Mouse (Mus musculus) midbrain, embryonic 14.5 days (tissue): ENCODE results near the gene Pms2. TPM values are rescaled to one million over a fixed set of nuclear protein-coding genes. Genes with fewer than 3 reads are reported as not detected.
A peak's percentile ranks its signal among the peaks of the same experiment; 100 is the strongest.

Experiments
- ATAC-seq: fragments of 200-750 bp; cut with Nextera tagmentation; 2 replicates; pipeline ENCODE4 v1.8.0; 2017; ENCODE audit warnings: moderate number of reproducible peaks, moderate library complexity; ENCODE audit not compliant: low FRiP score, low TSS enrichment
- DNase-seq: peaks from one replicate; pipeline ENCODE4 v3.0.0-alpha.2; 2015
- H3K27ac ChIP-seq: fragments of 300-500 bp; sonication (generic); replicated peaks from 2 replicates; pipeline ENCODE4 v1.5.1; 2014; ENCODE audit warnings: mild to moderate bottlenecking, low read depth, low read length, moderate library complexity
- H3K27me3 ChIP-seq: fragments of 300-500 bp; sonication (generic); 2 replicates; pipeline ENCODE4 v1.6.1; 2014; ENCODE audit warnings: low read length, control low read depth, mixed read lengths; ENCODE audit not compliant: control insufficient read depth, insufficient read depth
- H3K36me3 ChIP-seq: fragments of 300-500 bp; sonication (generic); 2 replicates; pipeline ENCODE4 v1.6.1; 2014; ENCODE audit warnings: low read length, control low read depth; ENCODE audit not compliant: control insufficient read depth, insufficient read depth
- H3K4me1 ChIP-seq: fragments of 300-500 bp; sonication (generic); 2 replicates; pipeline ENCODE4 v1.6.1; 2014; ENCODE audit warnings: mild to moderate bottlenecking, antibody characterized with exemption, low read length, control low read depth; ENCODE audit not compliant: control insufficient read depth, insufficient read depth
- H3K4me2 ChIP-seq: fragments of 300-500 bp; sonication (generic); 2 replicates; pipeline ENCODE4 v1.6.1; 2014; ENCODE audit warnings: mild to moderate bottlenecking, low read length, moderate library complexity
- H3K4me3 ChIP-seq: fragments of 300-500 bp; sonication (generic); replicated peaks from 2 replicates; pipeline ENCODE4 v1.5.1; 2014; ENCODE audit warnings: low read depth, low read length
- H3K9ac ChIP-seq: fragments of 300-500 bp; sonication (generic); replicated peaks from 2 replicates; pipeline ENCODE4 v1.6.1; 2014; ENCODE audit warnings: mild to moderate bottlenecking, low read length, moderate library complexity
- H3K9me3 ChIP-seq: fragments of 300-500 bp; sonication (generic); 2 replicates; pipeline ENCODE4 v1.6.1; 2016; ENCODE audit warnings: low read length, control low read depth, mixed read lengths; ENCODE audit not compliant: control insufficient read depth
- WGBS: fragments of 180-500 bp; shearing (Covaris S2); extraction: QIAGEN DNeasy Blood & Tissue Kit; methylation state at CpG from one replicate; pipeline ENCODE4 v1.1.7; 2014; 5-methylcytosine and 5-hydroxymethylcytosine counted together
- polyA plus RNA-seq: library from polyadenylated mRNA; unstranded; fragments of >200 nt; fragmentation: Nextera tagmentation; extraction: Ambion mirVana; gene quantifications from 2 replicates; pipeline ENCODE4 v1.2.1, GENCODE M21; 2014

The Pms2 gene
- polyA plus RNA-seq, 1 experiment from 2014 or later = 31.0 TPM

DNA sequence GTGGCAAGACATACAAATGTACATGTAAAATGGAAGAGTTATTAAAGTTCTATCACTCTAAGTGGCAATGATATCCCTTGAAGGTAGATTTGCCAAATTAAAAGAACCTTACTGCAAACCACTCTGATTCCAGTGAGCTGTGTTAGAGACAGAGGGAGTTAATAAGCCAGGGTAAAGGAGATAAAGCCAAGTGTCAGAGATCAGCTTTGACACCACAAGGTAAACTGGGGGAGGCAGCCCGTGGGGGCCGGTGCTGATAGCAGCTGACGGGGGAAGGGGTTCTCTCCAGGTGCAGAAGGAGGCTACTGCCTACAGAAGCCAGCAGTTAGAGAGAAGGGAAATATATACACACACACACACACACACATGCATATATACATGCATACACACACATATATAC, 62.9 kb downstream of the Pms2 start:
- no peaks in the 10 kb centered on the region for H3K4me1 ChIP-seq
- H3K36me3 ChIP-seq = no peaks in the 10 kb centered on the region
- no peak overlapping the region for H3K4me3 ChIP-seq
- no peak overlapping the region for H3K27ac ChIP-seq
- no peaks in the 10 kb centered on the region for H3K9me3 ChIP-seq
- no peak for DNase-seq
- no peak for ATAC-seq
- WGBS = 73% methylated on average over 3 of the region's 3 CpGs
- H3K9ac ChIP-seq = no peak overlapping the region
- no peaks in the 10 kb centered on the region for H3K27me3 ChIP-seq
- H3K4me2 ChIP-seq = no peak overlapping the region

DNA sequence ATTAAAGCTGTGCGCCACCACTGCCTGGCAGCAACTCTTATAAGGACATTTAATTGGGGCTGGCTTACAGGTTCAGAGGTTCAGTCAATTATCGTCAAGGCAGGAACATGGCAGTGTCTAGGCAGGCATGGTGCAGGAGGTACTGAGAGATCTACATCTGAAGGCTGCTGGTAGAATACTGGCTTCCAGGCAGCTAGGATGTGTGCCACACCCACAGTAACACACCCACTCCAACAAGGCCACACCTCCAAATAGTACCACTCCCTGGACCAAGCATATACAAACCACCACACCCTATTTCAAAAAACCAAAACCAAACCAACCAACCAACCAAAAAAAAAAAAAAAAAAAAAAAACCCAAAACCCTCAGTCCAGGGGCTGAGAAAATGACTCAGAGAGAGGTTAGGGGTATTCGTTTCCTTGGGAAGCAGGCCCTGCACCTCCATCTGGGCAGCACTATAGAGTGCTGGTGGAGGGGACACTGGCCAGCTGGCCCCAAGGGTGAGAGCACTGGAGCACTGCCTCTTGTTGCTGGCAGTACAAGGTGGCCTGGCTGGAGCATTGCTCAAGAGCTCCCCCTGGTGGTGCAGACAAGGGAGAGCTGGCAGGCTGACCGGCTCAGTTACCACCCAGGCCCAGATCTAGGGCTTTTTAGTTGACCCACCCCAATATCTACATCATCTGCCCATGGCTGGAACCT, 65.3 kb downstream of the Pms2 start:
- no peak overlapping the region for H3K4me2 ChIP-seq
- no peaks in the 10 kb centered on the region for H3K9me3 ChIP-seq
- H3K4me3 ChIP-seq = no peak overlapping the region
- no peaks in the 10 kb centered on the region for H3K4me1 ChIP-seq
- ATAC-seq (peak; percentile 53; the same call in 1 of the 2 replicates), DNase-seq (peak; percentile 77)
- H3K36me3 ChIP-seq = no peaks in the 10 kb centered on the region
- H3K27me3 ChIP-seq = no peaks in the 10 kb centered on the region
- H3K9ac ChIP-seq = no peak overlapping the region
- WGBS = 47% methylated on average over 4 of the region's 4 CpGs
- H3K27ac ChIP-seq = no peak overlapping the region

DNA sequence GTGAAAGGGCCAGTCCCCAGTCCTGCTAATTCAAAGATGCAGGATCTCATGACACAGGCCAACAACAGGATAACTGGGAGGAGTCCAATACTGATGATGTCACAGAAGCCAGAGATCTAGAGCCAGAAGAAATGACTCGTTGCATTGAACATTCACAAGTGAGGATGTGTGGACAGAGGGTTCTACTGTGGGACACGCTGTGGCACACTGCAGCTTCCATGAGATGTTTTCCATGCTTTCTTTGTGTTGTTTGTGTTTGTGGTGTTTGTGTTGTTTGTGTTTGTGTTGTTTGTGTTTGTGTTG, 65.8 kb downstream of the Pms2 start:
- DNase-seq = no peak
- Histone ChIP-seq H3K36me3 (no peaks in the 10 kb centered on the region), H3K4me3 (no peak overlapping the region), H3K4me1 (no peaks in the 10 kb centered on the region), H3K4me2 (no peak overlapping the region), H3K27ac (no peak overlapping the region), H3K9me3 (no peaks in the 10 kb centered on the region), H3K27me3 (no peaks in the 10 kb centered on the region), H3K9ac (no peak overlapping the region)
- 79% methylated on average over 2 of the region's 2 CpGs for WGBS
- no peak for ATAC-seq

DNA sequence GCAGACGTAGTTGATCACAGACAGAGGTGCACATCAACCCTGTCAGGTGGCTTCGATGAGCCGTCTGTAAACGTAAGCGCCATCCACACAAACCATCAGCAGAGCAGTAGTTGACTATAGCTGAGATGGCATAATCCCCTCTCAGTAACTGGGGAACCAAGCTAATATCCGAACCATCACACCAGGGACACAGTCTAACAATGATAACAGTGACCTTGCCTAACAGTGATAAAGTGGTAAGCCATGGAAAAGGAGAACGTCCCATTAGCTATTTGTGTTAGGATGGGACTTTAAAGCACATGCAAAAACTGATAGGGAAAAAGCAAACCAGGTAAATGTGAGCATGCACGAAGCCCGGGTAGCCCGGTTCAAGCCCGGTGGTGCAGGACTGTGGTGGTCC, 66.5 kb downstream of the Pms2 start:
- Histone ChIP-seq H3K4me2 (no peak overlapping the region), H3K9ac (no peak overlapping the region), H3K4me1 (peaks cover 3% of the 10 kb centered on the region; the same call in 1 of the 2 replicates), H3K4me3 (no peak overlapping the region), H3K36me3 (no peaks in the 10 kb centered on the region), H3K27ac (no peak overlapping the region), H3K27me3 (no peaks in the 10 kb centered on the region), H3K9me3 (no peaks in the 10 kb centered on the region)
- no peak for ATAC-seq
- DNase-seq = no peak
- WGBS = 89% methylated on average over 11 of the region's 11 CpGs

DNA sequence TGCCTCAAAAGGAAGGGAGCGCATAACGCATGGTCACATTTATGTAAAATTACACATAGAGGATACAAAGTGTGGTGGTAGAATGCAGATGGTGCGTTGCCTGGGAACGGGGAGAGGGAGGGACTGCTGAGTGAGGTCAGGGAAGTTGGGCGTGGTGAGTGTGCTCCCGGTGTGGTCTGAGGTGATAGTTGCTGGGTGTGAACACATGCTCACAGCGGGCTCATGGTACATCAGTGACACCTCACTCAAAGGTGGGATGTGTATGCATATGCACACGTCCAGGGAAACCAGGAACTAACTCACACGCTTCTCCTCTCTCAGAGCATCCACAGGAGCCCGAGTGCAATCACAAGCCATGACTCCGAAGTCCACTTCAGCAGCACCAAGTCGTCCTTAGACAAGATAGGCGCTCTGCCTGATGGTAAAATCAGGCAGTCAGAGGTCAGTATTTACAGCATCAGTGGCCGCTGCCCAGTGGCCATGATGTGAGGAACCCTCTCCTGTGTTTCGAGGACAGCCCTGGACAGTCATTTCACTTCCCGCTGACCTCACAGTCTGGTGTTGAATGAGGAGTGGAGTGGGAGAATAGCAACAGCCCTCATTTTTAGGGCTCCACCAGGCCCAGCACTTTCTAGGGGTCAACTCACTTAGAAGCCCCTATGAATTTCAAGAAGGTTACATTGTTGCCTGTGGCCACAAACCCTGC, 67.1 kb downstream of the Pms2 start:
- no peak for DNase-seq
- H3K9me3 ChIP-seq = no peaks in the 10 kb centered on the region
- no peak overlapping the region for H3K9ac ChIP-seq
- H3K27me3 ChIP-seq = no peaks in the 10 kb centered on the region
- 84% methylated on average over 16 of the region's 16 CpGs for WGBS
- ATAC-seq = no peak
- H3K27ac ChIP-seq = no peak overlapping the region
- no peak overlapping the region for H3K4me3 ChIP-seq
- no peaks in the 10 kb centered on the region for H3K36me3 ChIP-seq
- peaks cover 3% of the 10 kb centered on the region; the same call in 1 of the 2 replicates for H3K4me1 ChIP-seq
- H3K4me2 ChIP-seq = no peak overlapping the region

DNA sequence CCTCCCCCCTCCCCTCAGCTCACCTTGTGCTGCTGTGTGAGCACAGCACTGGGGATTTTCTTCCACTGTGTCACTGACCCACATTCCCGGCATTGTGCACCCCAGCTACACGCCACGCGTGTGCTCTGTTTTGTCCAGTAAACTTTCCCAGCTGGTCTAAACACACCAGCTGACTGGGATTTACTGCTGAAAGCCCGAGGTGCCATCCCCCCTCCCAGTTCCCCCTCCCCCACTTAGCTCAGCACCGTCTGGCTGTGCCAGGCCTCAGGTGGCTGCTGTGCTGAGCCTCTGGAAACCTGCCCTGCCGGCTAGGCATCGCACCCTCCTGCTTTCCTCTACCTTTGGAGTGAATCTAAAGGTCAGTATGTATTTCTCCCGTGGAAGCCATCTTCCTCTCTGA, 71.1 kb downstream of the Pms2 start:
- ATAC-seq (no peak), DNase-seq (peak; percentile 45)
- Histone ChIP-seq H3K27ac (no peak overlapping the region), H3K36me3 (peaks cover 24% of the 10 kb centered on the region), H3K9me3 (no peaks in the 10 kb centered on the region), H3K9ac (0 out of 2 replicates have a peak overlapping the region, but pooled peaks have one; percentile 23), H3K4me1 (peaks cover 3% of the 10 kb centered on the region; the same call in 1 of the 2 replicates), H3K4me3 (no peak overlapping the region), H3K4me2 (no peak overlapping the region), H3K27me3 (no peaks in the 10 kb centered on the region)
- WGBS = 30% methylated on average over 9 of the region's 9 CpGs

DNA sequence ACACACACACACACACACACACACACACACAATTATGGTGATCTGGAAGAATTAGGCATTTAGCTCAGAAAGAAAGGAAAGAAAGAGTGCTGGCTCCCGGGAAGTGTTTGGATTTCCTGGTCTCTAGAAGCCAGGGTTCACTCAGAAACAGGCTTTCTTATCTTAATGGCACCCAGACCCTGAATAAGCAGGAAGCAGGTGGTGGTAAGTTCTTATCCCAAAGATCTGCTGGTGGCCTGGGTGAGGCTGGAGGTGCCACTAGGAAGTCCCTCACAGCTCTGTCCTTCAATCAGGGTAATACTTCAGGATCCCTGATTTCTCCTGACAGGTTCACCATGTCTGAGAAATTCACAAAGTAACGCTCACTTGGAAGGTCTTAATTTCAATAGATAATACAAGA, 72.6 kb downstream of the Pms2 start:
- ATAC-seq (no peak), DNase-seq (no peak)
- no peaks in the 10 kb centered on the region for H3K9me3 ChIP-seq
- H3K27me3 ChIP-seq = no peaks in the 10 kb centered on the region
- no peak overlapping the region for H3K9ac ChIP-seq
- H3K4me3 ChIP-seq = no peak overlapping the region
- peaks cover 39% of the 10 kb centered on the region for H3K36me3 ChIP-seq
- H3K4me1 ChIP-seq = peaks cover 3% of the 10 kb centered on the region; the same call in 1 of the 2 replicates
- H3K27ac ChIP-seq = no peak overlapping the region
- H3K4me2 ChIP-seq = no peak overlapping the region
- WGBS = 90% methylated on average over 2 of the region's 2 CpGs
